Mouse (Mus musculus) cerebellum, adult 2 months (tissue): ENCODE data around the gene Vps8. TPM values are rescaled to one million over a fixed set of nuclear protein-coding genes. Genes with fewer than 3 reads are reported as not detected.

Experiments used
- DNase-seq, 2 experiments: peaks; one replicate each; pipeline ENCODE4 v3.0.0; 2021
- H3K27ac ChIP-seq: fragments of 200-500 bp; 2 replicates; pipeline ENCODE4 v1.5.1; 2012; ENCODE audit warnings: low read length, control low read depth, inconsistent platforms; ENCODE audit not compliant: insufficient read depth
- H3K27me3 ChIP-seq: fragments of 200-500 bp; 2 replicates; pipeline ENCODE4 v1.6.1; 2012; ENCODE audit warnings: inconsistent platforms, mild to moderate bottlenecking, low read length, moderate library complexity; ENCODE audit not compliant: control insufficient read depth, insufficient read depth
- H3K4me1 ChIP-seq: fragments of 200-500 bp; 2 replicates; pipeline ENCODE4 v1.6.1; 2011; ENCODE audit warnings: low read length; ENCODE audit not compliant: control insufficient read depth, insufficient read depth
- H3K4me3 ChIP-seq: fragments of 200-500 bp; replicated peaks from 2 replicates; pipeline ENCODE3; 2011; ENCODE audit warnings: mild to moderate bottlenecking, low read depth, low read length, control low read depth; ENCODE audit not compliant: insufficient read depth
- CTCF ChIP-seq: fragments of 200-500 bp; IDR thresholded peaks from 2 replicates; pipeline ENCODE4 v1.5.1; 2011; ENCODE audit warnings: low read depth, mild to moderate bottlenecking, control low read depth, low read length, moderate library complexity, borderline replicate concordance; ENCODE audit not compliant: insufficient read depth
- POLR2A ChIP-seq: fragments of 200-500 bp; IDR thresholded peaks from 2 replicates; pipeline ENCODE4 v1.6.1; 2011; ENCODE audit warnings: low read length, control low read depth, borderline replicate concordance; ENCODE audit not compliant: insufficient read depth
- WGBS: fragments of 180-500 bp; shearing (Covaris S2); methylation state at CpG from one replicate; pipeline ENCODE4 v1.1.7; 2018; 5-methylcytosine and 5-hydroxymethylcytosine counted together
- polyA plus RNA-seq: library from polyadenylated mRNA; depleted of rRNA; stranded (reverse); fragments of >200 nt; gene quantifications from 2 replicates; pipeline ENCODE4 v1.2.3, GENCODE M21; 2012

Gene Vps8
- polyA plus RNA-seq, 1 experiment, result 26.3 TPM

- TF ChIP-seq CTCF (no peak), POLR2A (no peak)
- Histone ChIP-seq H3K27me3 (no peaks in the 10 kb centered on the region), H3K27ac (no peak overlapping the region), H3K4me1 (no peaks in the 10 kb centered on the region), H3K4me3 (no peak overlapping the region)
- 76% methylated on average over 1 of the region's 1 CpGs for WGBS
- no peak for DNase-seq
Observed at GRCm38 (mm10) chr16:21381469-21381868, 41.4 kb upstream of the Vps8 start.

GRCm38 (mm10) chr16:21382152-21382911 is 40.6 kb upstream of the Vps8 start:
- TF ChIP-seq POLR2A (no peak), CTCF (no peak)
- Histone ChIP-seq H3K27me3 (no peaks in the 10 kb centered on the region), H3K4me3 (no peak overlapping the region), H3K4me1 (no peaks in the 10 kb centered on the region), H3K27ac (no peak overlapping the region)
- no peak for DNase-seq
- 65% methylated on average over 11 of the region's 11 CpGs for WGBS

- 70% methylated on average over 14 of the region's 14 CpGs for WGBS
Observed at GRCm38 (mm10) chr16:21385926-21386881, 36.7 kb upstream of the Vps8 start.

GRCm38 (mm10) chr16:21389316-21389715 is 33.6 kb upstream of the Vps8 start:
- no peaks in the 10 kb centered on the region for H3K4me1 ChIP-seq
- no peak overlapping the region for H3K27ac ChIP-seq
- H3K27me3 ChIP-seq, result no peaks in the 10 kb centered on the region
- 50% methylated on average over 3 of the region's 3 CpGs for WGBS
- H3K4me3 ChIP-seq, result no peak overlapping the region
- DNase-seq, result no peak
- TF ChIP-seq CTCF (no peak), POLR2A (no peak)

More at GRCm38 (mm10) chr16:21385926-21386881, 36.7 kb upstream of the Vps8 start:
- TF ChIP-seq POLR2A, result no peak
- H3K4me3 ChIP-seq, result no peak overlapping the region
- no peak overlapping the region for H3K27ac ChIP-seq
- no peaks in the 10 kb centered on the region for H3K4me1 ChIP-seq
- no peaks in the 10 kb centered on the region for H3K27me3 ChIP-seq
- no peak for DNase-seq

GRCm38 (mm10) chr16:21390744-21391143 is 32.2 kb upstream of the Vps8 start:
- no peak for TF ChIP-seq POLR2A
- no peak for TF ChIP-seq CTCF
- no peak for DNase-seq
- no peaks in the 10 kb centered on the region for H3K27me3 ChIP-seq
- no peaks in the 10 kb centered on the region for H3K4me1 ChIP-seq
- no peak overlapping the region for H3K4me3 ChIP-seq
- 67% methylated on average over 5 of the region's 5 CpGs for WGBS
- no peak overlapping the region for H3K27ac ChIP-seq

- peak in 1 of 2 experiments; percentile 13 for DNase-seq
- 68% methylated on average over 6 of the region's 6 CpGs for WGBS
- H3K4me1 ChIP-seq, result no peaks in the 10 kb centered on the region
- H3K27ac ChIP-seq, result no peak overlapping the region
- no peak for TF ChIP-seq POLR2A
- no peak for TF ChIP-seq CTCF
- H3K4me3 ChIP-seq, result no peak overlapping the region
- no peaks in the 10 kb centered on the region for H3K27me3 ChIP-seq
Observed at GRCm38 (mm10) chr16:21392099-21392498, 30.8 kb upstream of the Vps8 start.

GRCm38 (mm10) chr16:21392517-21393112 is 30.3 kb upstream of the Vps8 start:
- no peaks in the 10 kb centered on the region for H3K4me1 ChIP-seq
- 22% methylated on average over 9 of the region's 9 CpGs for WGBS
- peak; percentile 61 to 69 for DNase-seq
- TF ChIP-seq POLR2A (no peak), CTCF (peak; percentile 77)
- H3K27me3 ChIP-seq, result no peaks in the 10 kb centered on the region
- no peak overlapping the region for H3K4me3 ChIP-seq
- H3K27ac ChIP-seq, result no peak overlapping the region
